Mouse (Mus musculus) thymus, adult 2 months (tissue): ENCODE data around the gene Pebp1. TPM values are rescaled to one million over a fixed set of nuclear protein-coding genes. Genes with fewer than 3 reads are reported as not detected.
"Not testable (repeated sequence)": the region's sequence is repeated elsewhere in the genome, so short reads cannot be mapped to it uniquely, and the experiment has no call there.

ENCODE experiments used
- DNase-seq: peaks from one replicate; pipeline ENCODE4 v3.0.0; 2021
- H3K27ac ChIP-seq: fragments of 200-500 bp; 2 replicates; pipeline ENCODE4 v1.5.1; 2012; ENCODE audit warnings: low read length, control low read depth; ENCODE audit not compliant: control insufficient read depth, insufficient read depth
- H3K27me3 ChIP-seq: fragments of 200-500 bp; 2 replicates; pipeline ENCODE4 v1.6.1; 2012; ENCODE audit warnings: mild to moderate bottlenecking, low read length, moderate library complexity, mixed read lengths; ENCODE audit not compliant: control insufficient read depth, insufficient read depth
- H3K36me3 ChIP-seq: fragments of 200-500 bp; 2 replicates; pipeline ENCODE4 v1.6.1; 2012; ENCODE audit warnings: mild to moderate bottlenecking, low read length, moderate library complexity; ENCODE audit not compliant: control insufficient read depth, insufficient read depth
- H3K4me1 ChIP-seq: fragments of 200-500 bp; replicated peaks from 2 replicates; pipeline ENCODE4 v1.6.1; 2012; ENCODE audit warnings: low read length; ENCODE audit not compliant: control insufficient read depth, insufficient read depth
- H3K4me3 ChIP-seq: fragments of 200-500 bp; 2 replicates; pipeline ENCODE4 v1.5.1; 2012; ENCODE audit warnings: mild to moderate bottlenecking, low read length, control low read depth, moderate library complexity; ENCODE audit not compliant: control insufficient read depth, insufficient read depth
- CTCF ChIP-seq: fragments of 200-500 bp; IDR thresholded peaks from 2 replicates; pipeline ENCODE4 v1.5.1; 2012; ENCODE audit warnings: mild to moderate bottlenecking, control low read depth, low read length, moderate library complexity, borderline replicate concordance; ENCODE audit not compliant: control insufficient read depth, poor library complexity, insufficient read depth; ENCODE audit errors: extremely low read depth
- POLR2A ChIP-seq: fragments of 200-500 bp; IDR thresholded peaks from 2 replicates; pipeline ENCODE4 v1.6.1; 2012; ENCODE audit warnings: mild to moderate bottlenecking, low read length, control low read depth, moderate library complexity; ENCODE audit not compliant: control insufficient read depth, poor library complexity, insufficient read depth; ENCODE audit errors: extremely low read depth
- WGBS: fragments of 180-500 bp; shearing (Covaris S2); methylation state at CpG from one replicate; pipeline ENCODE4 v1.1.7; 2018; 5-methylcytosine and 5-hydroxymethylcytosine counted together
- polyA plus RNA-seq: library from polyadenylated mRNA; depleted of rRNA; stranded (reverse); fragments of >200 nt; gene quantifications from 2 replicates; pipeline ENCODE4 v1.2.3, GENCODE M21; 2012

The Pebp1 gene
- polyA plus RNA-seq, 1 experiment, result 498 TPM

GRCm38 (mm10) chr5:117302899-117303298, 15.5 kb upstream of the Pebp1 start:
- Histone ChIP-seq H3K4me3 (no peak overlapping the region), H3K36me3 (no peaks in the 10 kb centered on the region), H3K27me3 (no peaks in the 10 kb centered on the region), H3K27ac (no peak overlapping the region), H3K4me1 (no peaks in the 10 kb centered on the region)
- TF ChIP-seq CTCF (no peak), POLR2A (no peak)
- DNase-seq, result no peak
- WGBS, result 88% methylated on average over 3 of the region's 3 CpGs

GRCm38 (mm10) chr5:117295011-117295410, 7.6 kb upstream of the Pebp1 start:
- H3K4me1 ChIP-seq, result no peaks in the 10 kb centered on the region
- TF ChIP-seq POLR2A (no peak), CTCF (no peak)
- H3K36me3 ChIP-seq, result no peaks in the 10 kb centered on the region
- no peak overlapping the region for H3K4me3 ChIP-seq
- no peaks in the 10 kb centered on the region for H3K27me3 ChIP-seq
- H3K27ac ChIP-seq, result no peak overlapping the region
- 96% methylated on average over 8 of the region's 8 CpGs for WGBS
- DNase-seq, result no peak

- not testable (repeated sequence) for H3K4me3 ChIP-seq, H3K27me3 ChIP-seq, H3K36me3 ChIP-seq, DNase-seq, H3K27ac ChIP-seq, H3K4me1 ChIP-seq
- WGBS, result 82% methylated on average over 3 of the region's 3 CpGs
Measured at GRCm38 (mm10) chr5:117293776-117294175, 6.4 kb upstream of the Pebp1 start.

GRCm38 (mm10) chr5:117292547-117292946, 5.1 kb upstream of the Pebp1 start:
- 83% methylated on average over 6 of the region's 6 CpGs for WGBS
- TF ChIP-seq CTCF, result no peak
- no peak for TF ChIP-seq POLR2A
- Histone ChIP-seq H3K27me3 (no peaks in the 10 kb centered on the region), H3K4me3 (no peak overlapping the region), H3K27ac (no peak overlapping the region), H3K4me1 (peaks cover 5% of the 10 kb centered on the region), H3K36me3 (no peaks in the 10 kb centered on the region)
- DNase-seq, result no peak

- WGBS, result 91% methylated on average over 3 of the region's 3 CpGs
- no peak overlapping the region for H3K27ac ChIP-seq
- TF ChIP-seq CTCF, result no peak
- TF ChIP-seq POLR2A, result no peak
- no peaks in the 10 kb centered on the region for H3K36me3 ChIP-seq
- no peak overlapping the region for H3K4me3 ChIP-seq
- peaks cover 9% of the 10 kb centered on the region for H3K4me1 ChIP-seq
- H3K27me3 ChIP-seq, result no peaks in the 10 kb centered on the region
- no peak for DNase-seq
Measured at GRCm38 (mm10) chr5:117291312-117291711, 3.9 kb upstream of the Pebp1 start.

- Histone ChIP-seq H3K36me3 (no peaks in the 10 kb centered on the region), H3K4me1 (peaks cover 9% of the 10 kb centered on the region), H3K27me3 (no peaks in the 10 kb centered on the region), H3K4me3 (no peak overlapping the region), H3K27ac (no peak overlapping the region)
- DNase-seq, result no peak
- WGBS, result 99% methylated on average over 2 of the region's 2 CpGs
- no peak for TF ChIP-seq CTCF
- TF ChIP-seq POLR2A, result no peak
Measured at GRCm38 (mm10) chr5:117290081-117290480, 2.7 kb upstream of the Pebp1 start.

- H3K27me3 ChIP-seq, result no peaks in the 10 kb centered on the region
- peaks cover 9% of the 10 kb centered on the region for H3K4me1 ChIP-seq
- H3K27ac ChIP-seq, result no peak overlapping the region
- DNase-seq, result no peak
- no peak for TF ChIP-seq POLR2A
- TF ChIP-seq CTCF, result no peak
- H3K36me3 ChIP-seq, result no peaks in the 10 kb centered on the region
- H3K4me3 ChIP-seq, result no peak overlapping the region
Measured at GRCm38 (mm10) chr5:117289646-117290045, 2.2 kb upstream of the Pebp1 start.
